In the genomic region with DNA sequence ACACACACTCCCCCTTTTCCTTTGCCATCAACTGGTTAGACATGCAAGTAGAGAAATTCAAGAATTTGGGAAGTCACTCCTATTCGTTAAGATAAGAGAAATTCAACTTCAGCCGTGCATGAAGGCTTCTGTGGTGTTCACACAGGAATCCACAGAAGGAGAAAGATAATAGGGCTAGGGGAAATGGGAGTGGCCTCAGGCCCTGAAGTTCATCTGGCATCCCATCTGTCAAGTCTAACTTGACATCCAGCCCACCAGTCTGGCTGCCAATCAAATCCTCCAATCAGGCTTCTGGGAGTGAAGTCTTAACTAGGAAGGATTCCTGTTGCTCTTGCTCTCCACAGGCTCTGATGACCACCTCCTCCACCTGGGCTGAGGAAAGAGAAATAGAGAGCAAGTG, we compare ENCODE assay signal across 25 mouse cellular contexts. TPM values are rescaled to one million over a fixed set of nuclear protein-coding genes. Genes with fewer than 3 reads are reported as not detected.
"Had no signal": no experiment of that assay in that cellular context is flagged by ENCODE, and none has a peak within 500 bp of the region (broad histone marks: within the 10 kb centered on the region; RNA-seq: fewer than 3 reads in every experiment).

No protein-coding gene starts in this region.

- ATAC-seq: lung, postnatal 0 days had no signal

- DNase-seq: kidney, adult 9 months; kidney, postnatal 10 days; kidney, postnatal 4 days; lung, adult 2 months; lung, postnatal 36 days; right cerebral cortex, postnatal 14 days; thymus, adult 2 months; thymus, postnatal 25 days had no signal

- H3K4me1 ChIP-seq: liver, embryonic 15.5 days; stomach, embryonic 15.5 days had no signal

- H3K27me3 ChIP-seq: liver, embryonic 15.5 days; neural tube, embryonic 12.5 days; stomach, embryonic 15.5 days had no signal

- H3K9ac ChIP-seq: liver, embryonic 15.5 days; midbrain, embryonic 13.5 days; neural tube, embryonic 12.5 days; stomach, embryonic 15.5 days had no signal

- H3K4me3 ChIP-seq: layer of hippocampus, adult 2 months; limb, embryonic 10.5 days; liver, embryonic 15.5 days; midbrain, embryonic 13.5 days; neural tube, embryonic 12.5 days; stomach, embryonic 15.5 days had no signal

- H3K4me2 ChIP-seq: liver, embryonic 11.5 days; liver, embryonic 15.5 days; midbrain, embryonic 13.5 days; neural tube, embryonic 12.5 days; stomach, embryonic 15.5 days had no signal

- H3K9me3 ChIP-seq: limb, embryonic 10.5 days; liver, embryonic 15.5 days; midbrain, embryonic 13.5 days; neural tube, embryonic 12.5 days; stomach, embryonic 15.5 days had no signal

- H3K36me3 ChIP-seq: limb, embryonic 10.5 days; liver, embryonic 15.5 days; midbrain, embryonic 13.5 days; neural tube, embryonic 12.5 days; stomach, embryonic 15.5 days had no signal

- H3K27ac ChIP-seq: layer of hippocampus, adult 2 months; limb, embryonic 10.5 days; liver, embryonic 15.5 days; neural tube, embryonic 12.5 days; stomach, embryonic 15.5 days had no signal

RNA-seq across cellular contexts. Expression of a gene that starts 22.0 kb away (rescaled TPM):
- total RNA-seq: monocyte, adult 5-6 weeks had no signal

RNA-seq across cellular contexts. Expression of a gene that starts 46.5 kb away (rescaled TPM):
- total RNA-seq: layer of hippocampus, adult 2 months; layer of hippocampus, postnatal 10 days; left cerebral cortex, adult 18-20 months; left cerebral cortex, postnatal 10 days; megakaryocyte progenitor cell, adult 5-6 weeks; monocyte, adult 5-6 weeks; neutrophil, adult 5-6 weeks had no signal
- polyA plus RNA-seq: limb, embryonic 10.5 days; limb, embryonic 14.5 days; liver, embryonic 11.5 days; liver, embryonic 15.5 days; lung, postnatal 0 days; midbrain, embryonic 13.5 days; neural tube, embryonic 12.5 days; spleen, adult 2 months; testis, adult 2 months had no signal
